Mouse (Mus musculus): ENCODE measurements around the gene Usf2.

The Usf2 gene

DNA sequence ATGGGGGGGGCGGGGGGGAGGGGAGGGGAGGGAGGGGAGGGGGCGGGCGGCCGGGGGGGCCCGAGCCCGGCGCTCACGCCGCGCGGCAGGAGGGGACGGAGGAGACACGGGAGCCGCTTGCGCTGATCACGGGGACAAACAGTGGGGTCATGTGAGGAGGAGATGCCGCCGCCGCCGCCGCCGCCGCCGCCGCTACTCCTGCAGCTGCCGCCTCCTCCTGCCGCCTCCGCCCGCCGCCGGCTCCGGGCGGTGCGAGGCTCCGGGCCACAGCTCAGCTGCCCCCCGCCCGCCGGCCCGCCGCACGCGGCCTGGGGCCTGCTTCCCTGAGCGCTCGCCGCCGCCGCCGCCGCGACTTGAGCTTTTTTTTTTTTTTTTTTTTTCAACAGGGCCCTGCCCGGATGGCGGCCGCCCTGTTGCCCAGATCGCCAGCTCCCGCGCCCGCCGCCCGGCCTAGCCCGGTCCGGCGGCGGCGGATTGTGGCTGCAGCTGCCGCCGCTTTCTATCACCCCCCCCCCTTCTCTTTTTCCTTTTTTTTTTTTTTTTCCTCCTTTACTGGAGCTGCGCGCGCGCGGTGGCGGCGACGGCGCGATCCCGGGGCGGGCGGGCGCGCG is at the start of gene Usf2:
TSS of gene Usf2 (minus strand) at position 48 of the 611 bp plus-strand sequence.
- peak; percentile 87 for DNase-seq

DNA sequence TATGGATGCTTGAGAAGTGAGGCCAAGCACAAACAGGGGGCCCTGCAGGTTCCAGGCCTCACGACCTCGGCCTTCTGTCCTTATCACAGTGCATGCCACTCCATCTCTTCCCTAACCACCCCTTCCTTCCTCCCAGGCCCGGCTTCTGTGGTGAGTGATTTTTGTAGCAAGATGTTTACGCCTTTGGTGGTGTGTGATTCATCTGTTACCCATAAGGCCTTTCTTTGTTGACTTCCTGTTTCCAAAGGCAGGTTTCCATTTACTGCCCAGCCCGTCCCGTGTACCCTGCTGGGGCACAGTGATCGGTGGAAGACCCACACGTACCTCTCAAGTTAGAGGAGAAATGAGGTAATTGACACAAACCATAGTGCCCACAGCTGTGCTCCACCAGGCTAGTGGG is 46.0 kb upstream of the Usf2 start:
- DNase-seq, result no peak

DNA sequence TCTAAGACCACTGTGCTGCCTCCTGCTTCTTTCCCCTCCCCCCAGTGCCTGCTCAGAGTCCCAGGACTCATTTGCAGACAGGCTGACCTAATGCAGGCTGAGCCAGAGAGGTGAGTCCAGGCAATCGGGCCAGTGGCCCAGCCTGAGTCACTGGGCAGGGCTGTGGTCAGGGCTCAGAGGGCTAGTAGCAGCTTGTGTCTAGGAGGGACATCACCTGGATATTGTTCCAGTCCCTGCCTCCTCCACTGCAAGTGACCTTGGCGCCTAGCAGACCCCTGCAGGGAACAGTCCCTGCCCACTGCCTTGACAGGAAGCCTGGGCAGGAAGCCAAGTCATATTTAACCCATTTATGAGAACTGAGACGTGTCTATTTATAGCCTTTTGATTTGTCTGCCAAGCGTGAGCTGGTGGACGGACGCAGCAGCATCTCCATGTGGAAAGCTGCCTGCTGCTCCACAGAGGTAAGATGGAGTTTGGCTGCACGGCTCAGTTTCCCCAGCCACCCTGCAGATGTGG is 44.0 kb upstream of the Usf2 start:
- DNase-seq, result peak; percentile 28

- no peak for DNase-seq
Measured at GRCm38 (mm10) chr7:30996491-30996890, 39.9 kb upstream of the Usf2 start.

DNA sequence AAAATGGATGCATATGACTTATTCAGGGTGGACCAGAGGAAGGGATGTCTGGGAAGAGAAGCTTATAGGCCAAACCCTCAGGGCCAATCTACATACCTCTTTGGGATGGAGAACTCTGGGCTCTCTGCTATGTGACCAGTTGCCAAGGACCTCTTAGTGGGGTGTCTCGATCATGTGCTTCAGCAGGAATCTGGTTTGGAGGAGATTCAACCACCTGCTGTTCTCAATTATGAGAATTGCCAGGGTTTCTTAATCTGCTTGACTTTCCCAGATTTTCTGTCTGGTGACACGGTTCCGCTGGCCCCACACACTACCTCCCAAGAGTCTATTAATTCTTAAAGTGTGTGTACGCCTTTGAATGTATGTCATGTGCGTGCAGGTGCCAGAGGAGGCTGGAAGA is 37.4 kb upstream of the Usf2 start:
- DNase-seq, result no peak

GRCm38 (mm10) chr7:30992148-30992547 is 35.5 kb upstream of the Usf2 start:
- no peak for DNase-seq

- DNase-seq, result no peak
Measured at GRCm38 (mm10) chr7:30988519-30989162, 32.0 kb upstream of the Usf2 start.

- DNase-seq, result no peak
Measured at GRCm38 (mm10) chr7:30985357-30985756, 28.8 kb upstream of the Usf2 start.

- DNase-seq, result no peak
Measured at GRCm38 (mm10) chr7:30981703-30982102, 25.1 kb upstream of the Usf2 start.

- peak; percentile 88 for DNase-seq
Measured at GRCm38 (mm10) chr7:30973501-30974289, 17.1 kb upstream of the Usf2 start, which contains the start of gene Fam187b. Fam187b (plus strand) TSS chr7:30973790.

GRCm38 (mm10) chr7:30973251-30973500 is 16.6 kb upstream of the Usf2 start, which contains the start of gene Lsr:
Lsr (minus strand) TSS chr7:30973464.
- DNase-seq, result peak; percentile 67

DNA sequence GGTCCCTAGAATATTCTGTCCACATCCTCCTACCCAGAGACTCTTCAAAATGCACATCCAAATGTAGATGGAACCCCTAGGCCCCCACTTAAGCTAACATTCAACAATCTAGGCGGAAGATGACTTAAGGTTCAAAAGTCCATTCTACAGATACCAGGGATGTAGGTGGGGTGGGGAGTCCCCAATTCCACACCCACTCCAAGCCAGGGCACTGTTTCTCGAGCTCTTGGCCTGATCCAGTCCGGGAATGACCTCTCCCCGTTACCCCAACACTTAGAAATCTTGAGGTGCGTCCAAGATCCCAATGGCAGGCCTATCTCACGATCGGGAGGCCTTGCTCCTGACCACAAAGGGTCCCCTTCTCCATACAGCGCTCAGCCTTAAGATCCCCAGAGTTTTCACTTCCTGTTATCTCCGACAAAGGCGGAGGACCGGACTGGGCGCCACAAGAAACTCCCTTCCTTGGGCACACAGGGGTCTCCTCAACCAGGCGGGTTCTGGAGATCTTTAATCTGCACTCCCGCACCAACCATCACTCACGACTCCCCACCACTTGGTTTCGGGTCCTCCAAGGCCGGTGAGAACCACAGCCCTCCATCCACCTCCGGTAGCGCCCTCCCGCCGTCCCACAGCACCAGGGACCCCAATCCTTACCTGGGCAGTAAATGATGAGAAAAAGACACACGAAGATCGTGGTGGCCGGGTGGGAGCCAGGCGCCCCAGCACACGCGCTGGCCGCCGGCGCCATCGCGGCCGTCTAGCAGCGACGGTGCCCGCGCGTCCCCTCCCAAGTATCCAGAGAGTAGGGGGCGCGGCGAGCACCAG is 16.0 kb upstream of the Usf2 start:
- DNase-seq, result peak; percentile 16

DNA sequence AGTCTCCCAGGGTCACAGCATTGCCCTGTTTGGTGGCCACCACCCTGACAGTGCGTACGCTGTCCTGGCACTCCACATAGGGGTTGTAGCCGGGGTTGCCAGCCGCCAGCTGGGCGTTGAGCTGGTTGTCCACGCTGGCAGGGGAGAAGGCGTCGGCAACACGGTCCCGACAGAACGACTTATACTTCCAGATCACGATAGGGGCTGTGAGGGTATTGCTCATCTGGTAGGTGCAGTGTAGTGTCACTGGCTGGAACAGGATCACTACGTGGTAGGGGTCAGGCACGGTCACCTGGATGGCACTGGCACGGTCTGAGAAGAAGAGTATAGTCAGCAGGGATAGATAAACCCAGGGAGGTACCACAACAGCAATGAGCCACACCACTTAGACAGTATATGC is 15.3 kb upstream of the Usf2 start:
- DNase-seq, result no peak

DNA sequence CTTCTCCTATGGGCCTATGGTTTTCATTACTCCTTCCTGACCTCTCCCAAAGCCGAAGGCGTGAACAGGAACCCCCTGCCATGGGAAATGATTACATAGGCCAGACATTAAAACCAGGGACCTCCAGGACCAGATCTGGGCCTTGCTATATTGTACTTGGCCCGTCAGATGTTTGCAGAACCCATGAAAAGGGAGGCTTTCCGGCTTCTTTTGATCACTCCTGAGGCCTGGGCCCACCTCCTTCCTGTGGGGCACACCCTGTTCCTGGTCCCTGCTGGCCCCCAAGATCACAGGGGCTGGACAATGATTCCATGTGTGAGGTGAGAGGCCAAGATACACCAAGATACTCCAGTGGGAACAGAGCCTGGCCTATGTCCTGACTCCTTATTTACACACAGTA is 12.6 kb upstream of the Usf2 start:
- no peak for DNase-seq

GRCm38 (mm10) chr7:30968611-30969010 is 12.0 kb upstream of the Usf2 start:
- no peak for DNase-seq

- no peak for DNase-seq
Measured at GRCm38 (mm10) chr7:30966657-30967056, 10.1 kb upstream of the Usf2 start.

- no peak for DNase-seq
Measured at GRCm38 (mm10) chr7:30965677-30966076, 9.1 kb upstream of the Usf2 start.

DNA sequence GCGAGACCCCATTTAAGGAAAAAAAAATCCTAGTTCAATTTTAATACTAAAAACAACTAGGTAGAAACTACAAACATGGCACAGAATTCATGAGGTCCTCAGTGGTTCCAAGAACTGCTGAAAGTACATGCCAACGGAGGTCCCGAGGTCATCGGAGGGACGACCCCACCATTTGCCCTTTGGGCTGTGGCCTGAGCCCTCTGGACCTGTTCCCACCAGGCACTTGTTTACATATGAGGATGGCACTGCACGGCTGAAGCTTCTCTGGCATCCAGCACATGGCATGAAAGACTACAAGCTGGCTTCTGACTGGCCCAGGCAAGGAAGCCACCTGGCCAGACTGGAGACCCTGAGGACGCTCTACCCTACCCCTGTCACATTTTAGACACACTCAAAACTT is 7.8 kb upstream of the Usf2 start:
- no peak for DNase-seq

GRCm38 (mm10) chr7:30962862-30963261 is 6.3 kb upstream of the Usf2 start:
- no peak for DNase-seq

- no peak for DNase-seq
Measured at GRCm38 (mm10) chr7:30959786-30960349, 3.3 kb upstream of the Usf2 start.

DNA sequence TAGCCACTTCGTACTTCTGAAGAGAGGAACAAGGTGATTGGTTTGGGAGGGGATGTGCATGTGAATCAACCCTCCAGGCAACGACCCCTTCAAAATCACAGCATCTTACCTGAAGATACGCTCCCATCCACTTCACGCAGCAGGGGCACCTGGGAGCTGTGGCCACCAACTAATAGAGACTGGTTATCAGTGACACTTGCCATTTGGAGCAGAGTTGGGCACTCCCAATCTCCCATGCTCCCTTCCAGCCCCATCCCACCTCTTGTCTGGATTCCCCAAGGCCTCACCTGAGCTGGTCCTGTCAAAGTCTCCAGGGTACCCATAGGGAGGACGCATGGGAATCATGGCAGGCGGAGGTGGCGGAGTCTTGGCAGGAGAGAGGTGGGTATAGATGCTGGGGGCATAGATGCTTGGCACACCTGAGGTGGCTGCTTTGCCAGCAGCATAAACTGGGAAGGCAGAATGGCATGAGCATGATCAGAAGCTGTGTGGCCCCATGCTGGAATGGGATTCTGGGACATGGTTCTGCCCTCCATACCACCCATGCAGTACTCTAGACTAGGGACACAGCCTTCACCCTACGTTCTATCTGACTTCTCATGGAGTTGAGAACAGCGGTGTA is 2.4 kb upstream of the Usf2 start:
- no peak for DNase-seq
